Mouse (Mus musculus): Measurements from ENCODE around the gene Pkd1l1. TPM values are rescaled to one million over a fixed set of nuclear protein-coding genes. Genes with fewer than 3 reads are reported as not detected.

Gene Pkd1l1
- total and polyA plus RNA-seq, 3 experiments: not detected

DNA sequence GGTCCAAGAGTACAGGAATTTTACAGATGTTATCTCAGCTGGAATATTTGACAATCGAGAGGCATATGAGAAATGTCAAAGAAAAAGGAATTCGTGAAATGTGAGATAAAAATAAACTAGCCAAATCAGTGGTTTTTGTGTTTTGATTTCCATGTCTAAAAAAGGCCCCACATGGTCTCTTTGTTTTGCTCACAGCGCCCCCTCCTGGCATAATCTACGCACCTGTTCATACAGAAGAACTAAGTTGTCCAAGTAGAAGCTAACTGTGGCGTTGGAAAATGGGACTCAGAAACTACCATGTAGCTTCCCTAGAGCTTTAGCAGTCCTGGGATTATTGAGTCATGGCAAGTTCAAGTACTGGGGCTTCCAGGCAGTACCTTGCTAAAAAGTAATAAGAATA, 113.2 kb downstream of the Pkd1l1 start:
- Histone ChIP-seq H3K4me1 (ENCODE audit: control insufficient read depth in 1 of 2, insufficient read depth in 2 of 2) (no peaks in the 10 kb centered on the region), H3K4me3 (replicated peaks in 1 of 3; ENCODE audit: low read depth in 2 of 3, low read length in 2 of 3, poor library complexity in 1 of 3) (no peak overlapping the region), H3K36me3 (replicated peaks in 1 of 2; ENCODE audit: control insufficient read depth in 1 of 2, insufficient read depth in 1 of 2, low read length in 1 of 2) (no peaks in the 10 kb centered on the region), H3K27me3 (replicated peaks) (peaks cover 88% of the 10 kb centered on the region), H3K9me3 (replicated peaks; ENCODE audit: low read length) (no peaks in the 10 kb centered on the region), H3K27ac (ENCODE audit: insufficient read depth, low read depth) (no peak overlapping the region), H3K9ac (ENCODE audit: insufficient read depth, low read depth) (no peak overlapping the region), H3K79me2 (replicated peaks; ENCODE audit: control insufficient read depth, extremely low read depth, insufficient read depth, poor library complexity, severe bottlenecking) (no peaks in the 10 kb centered on the region), H3K4me2 (ENCODE audit: insufficient read depth, low read depth, poor library complexity, severe bottlenecking) (no peak overlapping the region)
- dilution Hi-C loops (cut with MboI; ENCODE audit: extremely low pct_ligation_motif_present, extremely low pct_unique_long_range_greater_than_20kb, low sequenced_read_pairs): no loop called here
- TF ChIP-seq ZC3H11A (IDR thresholded peaks at IDR 0.05; ENCODE audit: low read depth, low read length) (peak; percentile 79), CTCF (conservative IDR thresholded peaks at IDR 0.05 in 1 of 2, IDR thresholded peaks at IDR 0.05 in 1 of 2; ENCODE audit: low read depth in 2 of 2, low read length in 2 of 2) (peak; percentile 35 to 94), ZMIZ1 (IDR thresholded peaks at IDR 0.05; ENCODE audit: low read depth, low read length) (no peak), BHLHE40 (IDR thresholded peaks at IDR 0.05; ENCODE audit: low read depth, low read length) (no peak), CHD1 (IDR thresholded peaks at IDR 0.05; ENCODE audit: low read depth, low read length) (no peak), GABPA (IDR thresholded peaks at IDR 0.05; ENCODE audit: insufficient replicate concordance, low read depth, low read length) (no peak), MXI1 (IDR thresholded peaks at IDR 0.05; ENCODE audit: low read depth, low read length) (peak; percentile 51; the same call in 1 of the 2 replicates), POLR2AphosphoS2 (IDR thresholded peaks at IDR 0.05; ENCODE audit: low read depth, low read length) (no peak), MYC (IDR thresholded peaks at IDR 0.05; ENCODE audit: low read depth, low read length) (peak; percentile 85), MEF2A (IDR thresholded peaks at IDR 0.05; ENCODE audit: borderline replicate concordance, low read depth, low read length) (peak; percentile 71), UBTF (IDR thresholded peaks at IDR 0.05; ENCODE audit: low read depth, low read length) (no peak), CHD2 (IDR thresholded peaks at IDR 0.05; ENCODE audit: low read length) (peak; percentile 14; the same call in 1 of the 2 replicates), ZNF384 (IDR thresholded peaks at IDR 0.05; ENCODE audit: low read depth, low read length) (no peak), JUN (IDR thresholded peaks at IDR 0.05; ENCODE audit: insufficient read depth, low read depth, low read length) (no peak), E2F4 (IDR thresholded peaks at IDR 0.05; ENCODE audit: insufficient replicate concordance, low read depth, low read length) (no peak), TCF12 (IDR thresholded peaks at IDR 0.05; ENCODE audit: low read depth, low read length) (no peak), RCOR1 (conservative IDR thresholded peaks at IDR 0.05; ENCODE audit: low read depth, low read length) (0 out of 2 replicates have a peak, but pooled peaks have one; percentile 21), ELF1 (IDR thresholded peaks at IDR 0.05; ENCODE audit: low read depth, low read length) (no peak), SMC3 (IDR thresholded peaks at IDR 0.05; ENCODE audit: low read depth, low read length) (peak; percentile 94), ZKSCAN1 (IDR thresholded peaks at IDR 0.05; ENCODE audit: borderline replicate concordance, low read depth, low read length) (no peak), ETS1 (conservative IDR thresholded peaks at IDR 0.05; ENCODE audit: low read depth, low read length) (no peak), KAT2A (IDR thresholded peaks at IDR 0.05; ENCODE audit: insufficient replicate concordance, low read length) (no peak), MAX (IDR thresholded peaks at IDR 0.05; ENCODE audit: low read length) (peak; percentile 75), RAD21 (IDR thresholded peaks at IDR 0.05; ENCODE audit: low read depth, low read length) (peak; percentile 93), MAZ (IDR thresholded peaks at IDR 0.05; ENCODE audit: low read depth, low read length) (no peak), NRF1 (IDR thresholded peaks at IDR 0.05; ENCODE audit: low read depth, low read length) (no peak), TBP (conservative IDR thresholded peaks at IDR 0.05; ENCODE audit: low read depth, low read length) (no peak), NELFE (IDR thresholded peaks at IDR 0.05; ENCODE audit: low read depth, low read length) (peak; percentile 29; the same call in 1 of the 2 replicates), IRF4 (IDR thresholded peaks at IDR 0.05; ENCODE audit: low read depth, low read length) (peak; percentile 35; the same call in 1 of the 2 replicates), HCFC1 (IDR thresholded peaks at IDR 0.05; ENCODE audit: low read depth, low read length) (no peak), MAFK (IDR thresholded peaks at IDR 0.05; ENCODE audit: insufficient replicate concordance, low read length) (no peak), USF1 (IDR thresholded peaks at IDR 0.05; ENCODE audit: low read depth, low read length) (no peak), PAX5 (IDR thresholded peaks at IDR 0.05; ENCODE audit: low read length) (no peak), EP300 (IDR thresholded peaks at IDR 0.05; ENCODE audit: low read length) (no peak), JUND (conservative IDR thresholded peaks at IDR 0.05; ENCODE audit: low read depth, low read length) (no peak), SIN3A (IDR thresholded peaks at IDR 0.05; ENCODE audit: low read length) (no peak), USF2 (conservative IDR thresholded peaks at IDR 0.05; ENCODE audit: low read depth, low read length) (no peak), POLR2A (IDR thresholded peaks at IDR 0.05; ENCODE audit: low read depth, low read length) (no peak)
- in situ Hi-C loops (cut with MboI; ENCODE audit: low pct_ligation_motif_present, low pct_unique_long_range_greater_than_20kb, low sequenced_read_pairs): loop anchor here (10.0 kb wide), 1 partner anchor 435 kb away; no protein-coding TSS in a partner anchor
- DNase-seq (ENCODE audit: extremely low read depth): peak; percentile 64

All from CH12.LX (cell line).